Mouse (Mus musculus): ENCODE results near the gene Aldh16a1. TPM values are rescaled to one million over a fixed set of nuclear protein-coding genes. Genes with fewer than 3 reads are reported as not detected.

Gene Aldh16a1
- 10 to 100 TPM; 17.9 to 20.9 (median 19.8) TPM for total RNA-seq (2022)

DNA sequence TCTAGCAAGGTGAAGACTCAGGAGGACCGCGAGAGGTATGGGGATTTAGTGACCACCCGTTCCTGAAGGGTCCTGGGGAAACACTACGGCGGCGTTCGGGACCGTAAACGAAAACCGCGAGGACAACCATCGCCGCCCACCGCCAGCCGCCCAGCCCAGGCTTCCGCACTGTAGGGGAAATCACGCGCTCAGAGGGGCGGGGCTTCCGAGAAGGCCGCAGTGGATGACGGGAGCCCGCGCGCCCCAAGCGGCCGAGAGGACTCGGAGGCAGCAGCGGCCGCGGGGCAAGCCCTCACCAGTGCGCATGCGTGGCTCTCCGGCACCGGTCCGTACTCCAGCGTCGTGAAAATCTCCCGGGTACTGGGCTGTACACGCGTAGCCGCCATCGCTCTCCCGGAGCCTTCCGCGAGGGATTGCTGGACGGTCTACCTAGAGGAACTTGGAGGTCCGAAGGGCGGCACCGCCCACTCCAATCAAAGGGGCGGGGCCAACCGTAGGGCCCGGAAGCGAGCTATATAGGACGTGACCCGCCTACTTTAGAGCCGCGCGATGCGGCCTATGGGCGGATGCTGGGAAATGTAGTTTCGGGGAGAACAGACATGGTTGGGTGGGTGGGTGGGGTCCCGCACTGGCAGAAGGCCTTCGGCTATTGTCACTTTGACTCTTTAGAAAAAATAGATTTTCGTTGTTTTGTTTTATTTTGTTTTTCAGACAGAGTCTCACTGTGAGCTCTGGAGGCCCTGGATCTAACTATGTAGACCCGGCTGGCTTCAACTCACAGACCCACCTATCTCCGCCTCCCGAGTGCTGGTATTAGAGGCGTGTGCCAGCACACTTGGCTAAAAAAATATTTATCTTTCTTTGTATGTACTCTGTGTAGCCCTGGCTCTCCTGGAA is at the start of gene Aldh16a1, which contains the start of gene Pih1d1:
TSS of gene Aldh16a1 (minus strand) at position 489 of the 897 bp plus-strand sequence.
TSS of gene Pih1d1 (plus strand) at position 208 of the 897 bp plus-strand sequence.
- DNase-seq (ENCODE audit: low spot score in 2 of 2): peak; percentile 96

DNA sequence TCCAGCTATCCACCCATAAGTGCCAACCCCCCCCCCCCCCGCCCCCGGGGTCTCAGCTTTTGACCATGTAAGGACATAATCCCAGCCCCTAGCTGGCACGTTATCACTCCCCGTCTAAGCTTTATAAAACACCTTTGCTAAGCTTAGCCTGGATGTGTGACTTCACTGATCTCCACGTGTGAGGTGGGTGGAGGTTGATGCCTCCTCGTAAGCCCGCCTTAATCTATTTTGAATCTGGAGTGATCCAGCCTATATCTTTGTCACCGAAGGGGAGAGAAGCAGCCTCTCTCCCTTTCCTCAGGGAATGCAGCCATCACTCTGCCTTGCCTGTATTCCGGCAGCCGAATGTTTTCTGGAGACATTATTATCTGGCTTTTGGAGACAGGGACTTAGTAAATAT is 48.3 kb upstream of the Aldh16a1 start:
- no peak for DNase-seq (ENCODE audit: low spot score in 2 of 2)

DNA sequence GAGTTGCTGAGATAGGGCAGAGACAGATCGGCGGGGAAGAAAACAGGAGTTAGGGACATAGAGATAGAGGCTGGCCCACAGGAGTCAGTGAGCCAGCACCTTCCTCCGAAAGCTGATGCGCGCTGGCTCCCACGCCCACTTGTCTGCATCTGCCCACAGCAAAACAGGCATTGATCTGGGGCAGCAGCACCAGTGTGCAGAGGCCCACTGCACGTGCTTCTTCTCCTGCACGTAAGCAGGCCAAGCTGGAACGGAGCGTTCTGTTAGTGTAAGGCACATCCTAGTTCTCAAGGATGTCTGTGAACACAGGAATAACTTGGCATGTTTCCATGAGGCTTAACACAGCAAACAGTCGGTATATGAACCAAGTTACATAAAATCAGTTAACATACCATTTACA is 44.6 kb upstream of the Aldh16a1 start:
- peak; percentile 38 to 74 for DNase-seq (ENCODE audit: low spot score in 2 of 2)

DNA sequence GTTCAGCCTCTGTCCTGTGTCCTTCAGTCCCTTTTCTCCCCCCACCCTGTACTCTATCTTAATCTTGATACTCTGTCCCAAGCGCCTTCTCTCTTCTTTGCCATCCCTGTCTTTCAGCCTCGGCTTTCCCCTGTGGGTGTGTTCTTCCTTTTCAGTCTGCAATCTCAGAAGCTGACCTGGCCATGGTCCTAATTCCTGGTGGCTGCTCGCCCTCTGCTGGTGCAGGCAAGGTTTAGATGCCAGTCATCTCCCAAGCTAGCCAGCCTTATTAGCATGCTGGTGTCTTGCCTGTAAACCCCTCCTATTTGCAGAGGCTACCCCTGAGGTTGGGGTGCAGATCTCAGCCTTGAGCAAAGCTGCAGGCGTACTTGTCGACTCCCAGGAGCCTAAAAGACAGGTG is 44.1 kb upstream of the Aldh16a1 start:
- DNase-seq (ENCODE audit: low spot score in 2 of 2): peak; percentile 45 to 64

DNA sequence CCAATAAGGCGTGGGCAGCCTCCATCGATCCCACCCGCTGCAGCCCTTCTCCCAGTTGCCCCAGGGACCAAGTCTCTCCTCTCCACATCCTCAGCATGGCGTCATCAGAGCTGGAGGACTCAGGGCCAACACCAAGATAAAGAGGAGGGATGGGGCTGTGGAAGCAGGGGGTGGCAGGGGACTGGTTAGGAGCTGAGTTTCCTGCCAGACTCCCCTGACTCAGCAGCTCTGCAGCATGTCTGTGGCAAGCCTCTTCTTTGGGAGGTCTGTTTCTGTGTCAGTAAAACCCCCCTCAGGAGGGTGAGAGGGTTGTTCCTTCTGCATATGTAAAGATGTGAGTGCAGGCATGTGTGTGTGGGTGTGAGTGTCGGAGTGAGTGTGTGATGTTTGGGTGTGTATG is 42.6 kb upstream of the Aldh16a1 start:
- no peak for DNase-seq (ENCODE audit: low spot score in 2 of 2)

DNA sequence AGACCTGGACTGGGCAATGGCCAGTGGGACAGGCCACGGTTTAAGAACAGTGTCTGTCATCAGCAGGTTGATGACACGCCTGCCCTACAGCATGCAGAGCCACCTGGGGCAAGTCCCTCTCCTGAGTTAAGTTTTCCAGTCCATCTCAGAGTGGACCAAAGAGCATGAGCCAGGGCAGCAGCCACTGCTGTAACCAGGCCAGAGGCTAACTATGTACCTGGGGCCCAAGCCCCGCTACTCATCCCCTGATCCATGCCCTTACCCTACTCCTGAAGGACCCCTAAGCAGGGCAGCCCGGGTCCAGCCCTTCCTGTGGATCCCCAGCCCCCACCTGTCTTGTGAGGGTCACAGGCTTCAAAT is 41.8 kb upstream of the Aldh16a1 start:
- no peak for DNase-seq (ENCODE audit: low spot score in 2 of 2)

DNA sequence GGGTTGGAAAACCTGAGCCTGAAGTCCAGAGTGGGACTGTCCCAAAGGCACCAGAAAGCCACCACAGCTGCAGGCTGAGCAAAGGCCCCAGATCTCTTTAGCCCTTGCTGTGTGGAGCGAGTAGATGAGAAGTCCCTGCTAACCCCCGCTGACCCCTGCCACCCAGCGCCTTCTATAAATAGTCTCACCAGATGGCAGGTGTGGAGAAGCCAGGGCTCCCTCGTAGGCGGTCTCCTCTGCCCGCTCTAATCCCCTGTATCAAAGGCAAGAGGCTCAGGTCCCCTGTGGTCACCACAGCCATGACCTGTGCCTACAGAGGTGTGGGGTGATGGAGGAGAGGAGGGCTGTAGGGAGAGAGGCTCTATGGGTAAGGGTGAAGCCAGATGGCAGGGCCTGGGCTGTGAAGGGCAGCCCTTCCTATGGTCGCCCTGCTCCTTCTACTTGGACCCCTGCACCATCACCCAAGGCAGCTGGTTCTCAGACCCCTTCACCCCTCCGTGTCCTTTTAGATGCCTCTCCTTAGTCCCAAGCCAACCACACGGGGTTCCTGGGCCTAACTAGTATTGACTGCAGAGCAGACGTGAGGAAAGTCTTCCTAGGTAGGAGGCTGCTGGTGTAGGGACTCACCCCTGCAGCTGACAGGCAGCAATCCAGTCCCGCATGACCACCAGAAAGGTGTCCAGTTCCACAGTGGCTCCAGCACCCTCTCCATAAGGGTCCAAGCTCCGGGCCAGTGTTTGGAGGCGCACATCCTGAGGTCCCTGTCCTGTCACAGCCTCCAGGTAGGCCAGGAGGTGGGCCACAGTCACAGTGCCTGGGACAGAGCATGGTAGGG is 41.2 kb upstream of the Aldh16a1 start:
- no peak for DNase-seq (ENCODE audit: low spot score in 2 of 2)

DNA sequence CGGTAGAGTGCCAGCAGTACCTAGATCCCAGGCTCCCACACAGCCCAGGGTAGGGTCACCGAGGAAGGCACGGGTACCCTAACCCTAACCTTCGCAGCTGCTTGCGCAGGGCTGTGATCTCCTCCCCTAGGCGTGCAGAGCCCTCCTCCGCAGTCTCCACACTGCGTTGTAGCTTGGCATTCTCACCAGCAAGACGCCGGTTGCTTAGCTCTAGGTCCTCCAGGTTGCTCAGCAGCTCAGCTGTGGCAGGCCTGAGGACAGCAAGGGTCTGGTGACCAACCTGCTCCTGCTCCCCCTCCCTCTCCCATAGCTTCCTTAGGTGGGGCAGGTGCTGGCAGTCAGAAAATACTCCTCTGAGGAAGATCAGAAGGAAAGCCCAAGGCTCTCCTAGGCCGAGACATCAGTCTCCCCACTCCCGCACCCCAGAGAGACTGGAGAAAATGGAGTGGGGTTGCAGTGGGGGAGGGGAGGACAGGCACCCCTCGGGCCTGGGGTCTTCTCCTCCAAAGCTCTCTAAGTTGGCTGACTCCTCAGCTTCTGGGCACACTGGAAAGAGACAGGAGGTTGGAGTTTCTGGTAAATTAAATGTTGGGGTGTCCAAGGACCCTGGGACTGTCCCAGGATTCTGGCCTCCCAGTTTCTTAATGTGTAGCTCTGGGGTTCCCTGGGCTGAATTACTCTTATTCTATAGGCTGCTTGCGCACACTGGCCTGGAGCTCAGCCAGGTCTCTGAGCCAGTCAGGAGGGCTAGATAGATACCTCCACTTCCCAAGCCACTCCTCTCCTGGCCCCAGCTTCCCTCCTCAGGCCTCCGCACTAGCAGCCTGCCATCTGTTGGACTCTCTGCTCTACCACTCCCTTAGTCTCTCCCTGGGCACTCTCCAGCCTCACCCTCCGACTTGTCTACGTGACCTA is 39.7 kb upstream of the Aldh16a1 start:
- no peak for DNase-seq (ENCODE audit: low spot score in 2 of 2)

DNA sequence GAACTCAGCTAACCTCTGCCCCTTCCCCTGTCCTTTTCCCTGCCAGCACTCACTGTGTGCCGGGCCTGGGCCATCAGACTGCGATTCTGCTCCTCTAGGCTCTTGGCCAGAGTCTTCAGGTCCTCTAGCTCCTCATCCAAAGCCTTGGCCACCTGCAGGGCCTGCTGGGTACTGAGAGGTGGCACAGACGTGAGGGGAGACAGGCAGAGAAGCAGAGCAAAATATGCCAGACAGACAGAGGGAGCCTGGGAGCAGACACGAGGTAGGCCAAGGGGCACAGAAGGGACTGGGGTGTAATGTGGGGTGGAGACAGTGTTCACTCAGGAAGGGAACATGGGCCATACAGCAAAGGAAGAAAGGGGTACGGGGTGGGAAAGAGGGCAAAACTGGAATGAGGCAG is 39.0 kb upstream of the Aldh16a1 start:
- DNase-seq (ENCODE audit: low spot score in 2 of 2): no peak

DNA sequence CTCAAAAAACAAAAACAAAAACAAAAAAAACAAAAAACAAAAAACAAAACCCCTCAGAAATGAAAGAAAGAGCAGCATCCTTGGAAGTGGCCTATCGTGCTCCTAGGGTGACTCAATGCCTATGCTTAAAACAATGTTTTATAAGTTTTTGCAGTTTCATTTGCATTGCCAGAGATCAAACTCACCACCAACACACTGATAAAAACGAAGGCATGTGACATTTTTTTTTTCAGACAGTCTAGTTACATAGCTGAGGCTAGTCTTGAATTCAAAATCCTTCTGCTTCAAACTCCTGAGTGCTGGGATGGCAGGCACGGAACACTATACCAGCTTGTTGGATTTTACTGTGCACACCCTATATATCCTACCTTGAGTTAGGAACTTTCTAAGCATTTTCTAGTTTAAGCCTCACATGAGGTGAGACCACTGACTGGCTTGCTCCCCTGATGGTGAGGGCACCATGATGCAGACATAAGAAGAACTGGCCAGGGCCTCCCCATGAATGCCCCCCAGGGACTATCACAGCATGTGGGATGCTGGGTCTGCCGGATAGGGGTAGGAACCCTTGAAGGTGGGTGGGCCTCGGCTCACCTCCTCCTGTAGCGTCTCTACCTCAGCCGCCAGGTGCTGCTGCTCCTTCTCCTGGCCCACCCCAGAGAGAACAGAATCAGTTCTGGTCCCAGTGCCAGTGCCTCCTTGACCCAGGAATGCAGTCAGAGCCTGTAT is 38.4 kb upstream of the Aldh16a1 start:
- DNase-seq (ENCODE audit: low spot score in 2 of 2): no peak

DNA sequence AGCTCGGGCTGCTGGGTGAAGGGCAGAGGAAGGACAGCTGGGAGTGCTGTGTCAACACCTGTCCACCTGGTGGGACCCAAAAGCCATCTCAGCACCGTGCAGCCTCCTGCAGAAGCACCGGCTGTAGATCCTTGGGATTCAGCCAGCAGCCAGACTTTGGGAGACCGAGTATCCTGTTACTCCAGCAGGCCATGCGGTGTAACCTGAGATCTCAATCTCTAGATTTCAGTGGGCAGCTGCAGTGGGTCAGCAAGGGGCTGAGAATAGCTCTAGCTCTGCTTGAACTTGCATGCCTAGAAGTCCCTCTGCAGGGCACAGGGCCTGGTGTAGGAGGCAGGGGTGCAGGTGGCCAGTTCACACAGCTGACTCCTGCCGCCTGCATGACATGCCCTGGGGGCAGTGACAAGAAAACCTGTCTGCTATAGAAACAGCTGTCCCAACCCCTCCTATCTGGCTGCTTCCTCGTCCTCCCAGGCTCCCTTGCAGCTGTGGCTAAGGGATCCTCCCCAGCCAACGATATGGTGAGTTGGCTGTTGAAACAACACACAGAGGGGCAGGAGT is 37.5 kb upstream of the Aldh16a1 start:
- DNase-seq (ENCODE audit: low spot score in 2 of 2): no peak

DNA sequence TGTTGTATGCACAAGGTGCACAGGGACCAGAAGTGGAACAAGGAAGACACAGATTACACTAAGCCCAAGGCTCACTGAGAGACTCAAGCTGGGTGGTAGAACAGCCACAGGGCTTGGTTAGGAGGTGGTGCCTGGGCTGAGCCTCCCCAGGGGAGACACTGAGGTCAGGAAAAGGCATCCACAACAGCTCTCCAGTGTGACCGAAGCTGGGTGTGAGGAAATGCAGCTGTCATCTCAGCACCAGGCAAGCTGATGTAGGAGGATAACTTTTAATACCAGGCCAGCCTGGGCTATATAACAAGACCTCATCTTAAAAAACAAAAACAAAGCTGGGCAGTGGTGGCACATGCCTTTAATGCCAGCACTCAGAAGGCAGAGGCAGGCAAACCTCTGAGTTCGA is 36.8 kb upstream of the Aldh16a1 start:
- DNase-seq (ENCODE audit: low spot score in 2 of 2): no peak

DNA sequence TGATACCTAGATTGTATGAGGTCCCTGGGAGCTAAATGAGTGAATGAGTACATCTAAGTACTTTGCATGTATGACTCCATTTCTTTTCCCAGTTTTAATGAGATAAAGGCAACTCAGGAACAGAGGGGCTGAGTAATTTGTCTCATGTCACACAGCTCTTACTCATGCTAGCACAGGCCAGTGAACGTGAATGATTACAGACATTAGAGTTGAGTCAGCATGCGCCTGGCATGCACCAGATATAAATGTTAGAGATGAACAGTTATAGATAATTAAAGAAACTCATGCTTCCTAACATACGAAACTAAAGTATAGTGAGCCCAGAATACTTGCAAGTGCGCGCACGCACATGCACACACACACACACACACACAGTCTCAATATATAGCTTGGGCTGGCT is 35.8 kb upstream of the Aldh16a1 start:
- DNase-seq (ENCODE audit: low spot score in 2 of 2): no peak

DNA sequence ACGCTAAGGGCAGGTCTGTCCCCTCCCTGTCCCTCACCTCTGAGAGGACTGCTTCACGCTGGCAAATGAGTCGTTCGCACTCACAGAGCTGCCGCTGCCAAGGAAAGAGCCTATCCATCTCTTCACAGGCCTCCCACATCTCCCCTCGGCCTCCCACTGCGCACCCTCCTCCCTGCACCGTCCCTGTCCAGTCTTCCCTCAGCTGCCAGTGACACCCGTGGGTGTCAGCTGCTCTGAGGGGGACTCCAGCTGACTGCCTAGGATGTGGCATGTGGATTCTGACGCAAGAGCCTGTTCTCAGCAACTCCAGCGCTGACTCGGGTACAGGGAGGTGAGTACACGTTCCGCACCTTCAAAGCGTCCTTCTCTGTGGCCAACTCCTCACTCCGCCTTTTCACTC is 35.2 kb upstream of the Aldh16a1 start:
- peak in 1 of 2 experiments; percentile 75 for DNase-seq (ENCODE audit: low spot score in 2 of 2)

DNA sequence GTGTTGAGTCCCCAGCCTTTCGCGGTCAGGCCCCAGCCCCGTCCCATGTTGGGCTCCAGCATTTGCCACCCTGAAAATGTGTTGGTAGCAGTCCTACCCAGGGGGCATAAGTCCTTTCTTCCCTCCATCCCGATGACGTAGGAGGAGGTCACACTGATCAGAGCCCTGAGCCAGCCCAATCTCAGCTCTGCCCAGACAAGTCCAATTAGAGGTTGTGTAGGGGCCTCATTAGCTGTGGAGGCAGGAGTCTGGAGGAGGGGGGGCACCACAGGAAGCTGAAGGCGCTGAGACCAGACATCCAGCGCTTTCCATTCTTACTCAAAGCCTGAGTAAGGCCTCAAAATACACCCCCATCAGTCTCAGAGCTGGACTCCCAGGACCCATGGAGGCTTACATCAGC is 31.5 kb upstream of the Aldh16a1 start:
- no peak for DNase-seq (ENCODE audit: low spot score in 2 of 2)

DNA sequence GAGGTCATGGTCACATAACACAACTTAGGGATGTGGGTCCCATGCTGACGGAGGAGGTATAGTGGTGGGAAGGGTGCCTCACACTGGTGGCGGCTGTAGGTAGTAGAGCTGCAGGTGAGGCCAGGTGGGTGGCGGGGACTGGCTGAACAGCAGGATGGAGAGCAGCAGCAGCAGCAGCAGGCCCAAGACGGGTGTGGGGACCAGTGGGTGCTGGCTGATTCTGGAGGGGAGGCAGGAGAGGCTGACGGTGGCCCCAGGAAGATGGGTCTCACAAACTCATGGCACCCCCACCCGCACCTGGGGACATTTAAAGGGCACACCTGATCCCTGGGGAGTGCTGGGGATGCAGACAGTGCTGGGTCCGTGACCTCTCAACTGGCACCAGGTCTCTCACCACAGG is 29.3 kb upstream of the Aldh16a1 start:
- DNase-seq (ENCODE audit: low spot score in 2 of 2): no peak

DNA sequence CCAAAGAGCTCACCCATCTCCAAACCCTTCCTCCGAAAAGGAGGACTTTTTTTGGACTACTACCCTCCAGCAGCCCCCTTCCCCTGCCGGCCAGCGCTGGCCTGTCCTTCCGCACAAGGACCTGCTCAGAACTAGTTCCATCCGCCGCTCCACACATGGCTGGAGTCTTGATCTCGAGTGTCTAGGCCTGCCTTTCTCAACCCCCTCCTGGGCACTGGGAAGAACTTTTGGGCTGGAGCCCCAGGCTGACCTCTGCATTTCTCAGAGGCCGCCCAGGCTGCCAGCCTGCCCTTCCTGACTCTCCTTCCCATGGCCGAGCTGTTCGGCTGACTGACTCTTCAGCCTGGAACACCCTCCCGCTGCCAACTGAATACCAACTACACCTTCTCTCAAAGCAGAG is 28.2 kb upstream of the Aldh16a1 start:
- no peak for DNase-seq (ENCODE audit: low spot score in 2 of 2)

DNA sequence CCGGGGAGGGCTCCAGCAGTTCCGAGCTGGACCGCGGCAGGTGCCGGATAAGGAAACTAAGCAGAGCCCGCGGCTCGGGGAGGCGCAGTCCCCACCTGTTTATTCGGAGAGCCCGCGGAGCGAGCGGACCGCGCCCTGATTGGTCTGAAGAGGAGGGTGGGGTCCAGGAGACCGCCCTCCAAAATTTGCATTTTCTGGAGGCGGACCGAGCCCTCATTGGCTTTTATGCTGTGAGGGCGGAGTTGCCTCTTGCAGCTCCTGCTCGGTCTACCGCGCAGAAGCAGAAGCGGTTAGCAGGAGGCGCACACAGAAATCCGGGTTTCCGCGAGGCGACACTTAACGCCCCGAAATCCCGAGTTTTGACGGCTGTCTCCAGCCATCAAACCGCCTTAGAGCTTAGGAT is 27.8 kb upstream of the Aldh16a1 start:
- DNase-seq (ENCODE audit: low spot score in 2 of 2): peak; percentile 70 to 86

DNA sequence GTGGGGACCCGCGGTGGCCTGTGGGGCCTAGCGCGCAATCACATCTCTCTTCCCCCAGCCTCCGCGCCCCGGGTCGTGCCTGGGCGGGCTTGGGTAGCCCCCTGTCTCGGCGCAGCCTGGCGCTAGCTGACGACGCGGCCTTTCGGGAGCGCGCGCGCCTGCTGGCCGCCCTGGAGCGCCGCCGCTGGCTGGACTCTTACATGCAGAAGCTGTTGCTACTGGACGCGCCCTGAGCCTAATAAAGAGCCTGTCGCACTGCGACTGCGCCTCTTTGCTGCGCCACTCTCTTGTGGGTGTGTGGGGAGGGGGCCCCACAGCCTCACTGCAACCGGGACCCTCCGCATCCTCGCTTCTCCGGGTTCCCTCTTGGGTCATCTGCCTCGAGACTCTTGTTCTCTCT is 27.2 kb upstream of the Aldh16a1 start:
- DNase-seq (ENCODE audit: low spot score in 2 of 2): no peak

DNA sequence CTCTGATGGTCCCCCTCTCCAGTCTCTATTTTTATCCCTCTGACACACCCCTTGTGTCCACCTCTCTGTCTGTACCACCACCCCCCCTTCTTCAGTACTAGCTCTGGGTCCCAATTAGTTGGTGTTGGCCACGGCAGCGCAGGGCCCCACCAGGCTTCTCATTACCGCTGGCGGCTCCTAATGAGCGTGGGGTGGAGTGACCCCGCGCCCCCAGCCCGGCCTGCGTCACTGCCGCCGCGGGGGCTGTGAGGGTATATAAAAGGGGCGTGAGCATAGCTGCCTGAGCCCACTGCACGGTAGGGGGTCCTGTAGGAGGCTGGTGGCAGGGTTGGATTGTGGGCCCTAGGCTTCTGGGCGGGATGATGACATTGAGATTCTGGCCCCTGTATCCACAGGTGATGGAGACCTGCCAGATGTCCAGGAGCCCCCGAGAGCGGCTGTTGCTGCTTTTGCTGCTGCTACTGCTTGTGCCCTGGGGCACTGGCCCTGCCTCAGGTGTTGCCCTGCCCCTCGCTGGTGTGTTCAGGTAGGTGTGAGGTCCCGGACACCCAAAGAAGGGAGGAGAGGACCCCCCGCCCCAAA is 26.6 kb upstream of the Aldh16a1 start, which contains the start of gene Pth2:
TSS of gene Pth2 (plus strand) at position 100 of the 582 bp plus-strand sequence.
- no peak for DNase-seq (ENCODE audit: low spot score in 2 of 2)

Data from left cerebral cortex, adult 8-10 months (tissue).